Mouse (Mus musculus) frontal cortex, postnatal 10 days (tissue): ENCODE results near the gene Lhx2.

Experiments used
- DNase-seq, 2 experiments: peaks; one replicate each; pipeline ENCODE4 v3.0.0; 2022; ENCODE audit warnings: low spot score in 2 of 2, mixed read lengths in 1 of 2

The Lhx2 gene

DNA sequence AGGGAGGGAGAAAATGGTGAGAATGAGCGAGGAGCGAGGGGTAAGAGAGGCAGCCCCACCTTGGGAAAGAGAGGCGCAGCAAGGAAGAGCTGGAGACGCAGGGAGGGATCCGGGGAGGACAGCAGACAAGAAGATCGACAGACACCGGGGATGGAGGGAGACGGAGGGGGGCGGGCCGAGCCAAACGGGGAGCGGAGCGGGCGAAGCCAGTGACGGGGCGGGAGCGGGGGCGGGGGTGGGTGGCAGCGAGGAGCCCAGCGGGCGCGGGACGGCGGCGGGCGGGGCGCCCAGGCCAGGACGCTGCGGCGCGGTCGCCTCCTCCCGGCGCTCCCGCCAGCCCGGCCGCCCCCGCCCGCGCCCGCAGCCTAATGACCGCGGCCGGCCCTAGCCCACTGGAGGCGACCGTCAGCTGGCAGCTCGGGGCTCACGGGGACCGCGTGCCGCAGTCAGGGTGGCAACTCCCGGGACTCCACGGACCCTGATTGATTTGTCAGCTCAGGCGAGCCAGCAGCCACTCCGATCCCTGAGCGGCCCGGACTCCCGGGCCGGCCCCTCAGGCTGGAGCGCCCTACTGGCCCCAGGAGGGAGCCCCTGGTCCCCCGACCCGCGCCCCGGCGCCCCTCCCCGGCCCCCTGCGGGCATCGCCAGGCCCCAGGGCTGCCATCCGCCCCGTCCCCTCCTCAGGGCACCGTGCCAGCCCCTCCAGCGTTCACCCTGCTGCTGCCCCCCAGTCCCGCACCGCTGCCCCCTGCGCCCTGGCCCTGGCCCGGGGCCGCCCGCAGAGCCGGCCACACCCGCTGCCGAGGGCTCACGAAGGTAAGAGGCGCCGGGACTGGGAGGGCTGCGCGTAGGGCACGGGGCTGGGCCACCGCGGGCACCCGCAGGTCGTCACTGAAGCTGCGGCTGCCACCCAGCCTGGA lies at the start of gene Lhx2:
Lhx2 (plus strand) TSS at position 292 of the 920 bp plus-strand sequence.
- no peak for DNase-seq

DNA sequence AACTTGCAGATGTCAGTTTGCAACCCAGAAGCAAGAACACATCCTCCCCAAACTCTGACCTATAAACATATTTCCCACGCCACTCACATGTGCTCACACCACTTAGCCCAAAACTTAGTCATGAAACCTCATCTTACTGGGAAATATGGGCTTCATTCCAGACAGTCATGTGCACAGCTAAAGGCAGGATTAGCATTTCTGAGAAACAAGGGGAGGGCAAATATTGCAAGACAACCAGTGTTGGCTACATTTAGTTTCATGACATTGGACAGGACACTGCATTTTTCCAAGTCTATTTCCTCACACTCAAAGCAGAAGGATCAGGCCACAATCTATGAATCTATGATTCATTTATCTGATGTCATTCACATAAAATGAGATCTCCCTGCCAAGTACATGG lies 47.6 kb upstream of the Lhx2 start:
- no peak for DNase-seq

DNA sequence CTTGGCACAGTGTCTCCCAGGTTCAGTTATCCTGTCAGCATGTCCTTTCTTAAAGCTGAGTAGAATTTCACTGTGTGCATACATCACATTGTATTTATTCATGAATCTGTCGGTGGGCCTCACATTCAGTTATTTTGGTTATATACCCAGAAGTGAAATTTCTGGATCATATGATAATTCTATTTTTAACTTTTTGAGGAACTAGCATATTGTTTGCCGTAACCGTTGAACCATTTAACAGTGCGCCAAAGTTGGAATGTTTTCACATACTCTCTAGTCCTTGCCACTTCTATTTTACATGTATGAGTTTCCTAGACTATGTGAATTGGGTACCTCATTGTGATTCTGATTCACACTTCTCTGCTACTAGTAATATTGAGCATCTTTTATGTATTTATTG lies 43.1 kb upstream of the Lhx2 start:
- no peak for DNase-seq

DNA sequence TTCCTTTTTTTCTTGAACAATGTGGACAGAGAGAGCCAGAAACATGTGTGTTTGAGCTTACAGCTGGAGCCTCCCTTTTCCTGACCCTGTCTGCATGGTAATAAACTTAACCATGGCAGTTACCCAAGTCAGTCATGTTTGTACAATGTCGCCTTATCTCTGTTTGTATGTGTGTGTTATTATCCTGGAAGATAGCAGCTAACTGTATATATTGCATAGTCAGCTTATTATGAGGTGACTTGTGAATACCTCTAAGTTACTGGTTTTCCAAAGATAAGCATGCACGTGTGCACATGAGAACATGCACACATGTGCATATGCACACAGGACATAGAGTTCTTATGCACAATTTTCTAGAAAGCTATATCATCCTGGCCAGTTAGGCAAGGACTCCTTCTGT lies 38.1 kb upstream of the Lhx2 start:
- no peak for DNase-seq

DNA sequence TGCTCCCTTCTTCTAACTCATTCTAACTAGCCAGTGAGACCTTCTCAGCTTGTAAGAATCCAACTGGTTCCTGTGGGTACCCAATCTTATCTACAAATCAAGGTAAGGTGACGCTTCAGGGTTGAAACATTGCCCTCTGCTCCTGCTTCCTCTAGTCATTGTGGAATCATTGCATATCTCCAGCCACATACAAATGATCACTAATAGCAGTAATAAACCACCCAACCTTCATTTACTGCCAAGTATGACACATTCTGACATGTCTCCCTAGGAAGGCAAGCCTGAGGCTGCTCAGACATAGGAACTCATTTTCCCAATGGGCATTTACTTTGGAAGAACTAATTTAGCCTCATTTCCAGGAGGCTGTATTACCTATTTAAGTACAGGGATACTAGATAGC lies 33.9 kb upstream of the Lhx2 start:
- DNase-seq = no peak

DNA sequence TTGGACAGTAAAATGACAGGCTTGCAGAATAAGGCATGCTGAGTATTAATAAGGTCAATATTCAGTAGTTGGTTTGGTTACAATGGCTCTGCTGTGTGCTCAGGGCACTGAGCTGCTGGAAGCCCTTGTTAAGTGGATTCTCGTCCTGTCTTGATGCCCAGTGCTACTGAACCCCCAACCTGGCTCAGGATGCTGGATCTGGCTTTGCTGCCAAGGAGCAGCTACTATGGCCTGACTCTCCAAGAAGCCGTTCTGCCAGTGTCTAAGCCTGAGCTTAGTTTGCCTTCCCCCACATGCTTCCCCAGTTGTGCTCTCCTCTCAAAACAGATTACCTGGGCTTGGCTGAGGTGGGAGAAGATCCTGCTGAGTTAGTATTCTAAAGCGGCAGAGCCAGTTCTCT lies 26.2 kb upstream of the Lhx2 start:
- DNase-seq = no peak

DNA sequence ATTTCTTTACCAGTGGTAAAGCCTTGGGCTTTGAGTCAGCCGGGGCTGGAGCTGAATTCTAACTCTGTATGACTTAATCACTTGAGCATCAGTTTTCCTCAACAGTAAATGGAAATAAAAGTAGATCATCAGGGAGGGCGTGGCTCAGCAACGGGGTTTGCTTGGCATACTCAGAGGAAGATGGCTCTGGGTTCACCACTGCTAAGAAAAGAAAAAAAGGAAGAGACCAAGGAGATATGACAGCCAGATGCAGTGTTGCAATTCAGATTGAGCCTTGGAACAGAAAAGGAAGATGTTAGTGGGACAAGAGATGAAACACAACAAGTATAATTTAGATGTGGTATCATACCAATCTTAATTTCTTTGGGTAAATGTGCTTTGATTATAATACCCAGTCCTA lies 25.7 kb upstream of the Lhx2 start:
- no peak for DNase-seq

DNA sequence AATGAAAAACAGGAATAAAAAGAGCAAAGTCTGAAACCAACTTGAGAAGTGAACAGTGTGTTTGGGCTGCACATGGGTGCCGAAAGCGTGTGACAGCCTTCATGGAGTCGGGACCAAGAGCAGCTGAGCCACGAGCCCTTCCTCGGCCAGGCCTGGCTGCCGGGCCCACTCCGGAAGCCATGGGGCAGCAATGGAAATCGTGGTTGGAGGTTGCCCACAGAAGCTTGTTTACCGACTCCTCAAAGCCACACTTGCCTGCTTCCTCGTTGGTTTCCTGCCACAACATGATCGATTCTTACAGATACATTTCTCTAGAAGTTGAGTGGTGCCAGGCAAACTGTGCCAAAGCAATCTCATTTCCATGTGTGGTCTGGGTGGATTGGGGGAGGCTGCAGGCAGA lies 20.0 kb upstream of the Lhx2 start:
- DNase-seq = no peak

DNA sequence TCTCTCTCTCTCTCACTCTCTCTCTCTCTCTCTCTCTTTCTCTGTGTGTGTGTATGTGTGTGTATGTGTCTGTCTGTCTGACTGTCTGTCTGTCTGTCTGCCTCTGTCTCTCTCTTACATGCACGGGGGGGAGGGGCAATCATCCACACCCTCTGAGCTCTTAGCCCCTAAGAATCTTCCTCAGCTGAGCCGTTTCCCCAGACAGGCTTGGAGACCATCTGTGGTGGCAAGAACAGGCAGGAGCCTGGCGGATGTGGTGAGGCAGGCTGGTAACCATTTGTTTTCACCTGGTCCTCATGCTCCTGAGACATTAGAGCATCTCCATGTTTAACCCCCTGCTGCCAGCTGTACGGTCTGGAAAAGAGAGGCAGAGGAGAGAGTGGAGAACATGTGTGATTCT lies 18.2 kb upstream of the Lhx2 start:
- no peak for DNase-seq

DNA sequence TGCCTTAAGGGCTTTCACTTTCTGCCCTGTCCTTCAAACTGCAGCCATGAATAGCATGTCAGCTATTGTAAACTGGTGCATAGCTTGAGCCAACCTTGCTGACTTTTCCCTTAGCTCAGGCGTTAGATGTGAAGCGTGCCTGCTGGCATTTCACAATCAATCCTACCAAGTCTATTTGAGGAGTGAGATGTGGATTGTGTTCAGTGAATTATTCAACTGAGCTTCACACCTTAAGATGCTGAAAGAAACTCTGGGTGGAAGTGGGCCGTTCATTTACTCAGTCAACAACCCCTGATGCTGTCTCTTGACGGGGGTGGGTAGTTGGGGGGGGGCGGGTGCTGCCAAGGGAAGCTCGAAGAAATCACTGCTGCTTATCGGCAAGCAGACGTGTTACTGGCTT lies 15.7 kb upstream of the Lhx2 start:
- no peak for DNase-seq

DNA sequence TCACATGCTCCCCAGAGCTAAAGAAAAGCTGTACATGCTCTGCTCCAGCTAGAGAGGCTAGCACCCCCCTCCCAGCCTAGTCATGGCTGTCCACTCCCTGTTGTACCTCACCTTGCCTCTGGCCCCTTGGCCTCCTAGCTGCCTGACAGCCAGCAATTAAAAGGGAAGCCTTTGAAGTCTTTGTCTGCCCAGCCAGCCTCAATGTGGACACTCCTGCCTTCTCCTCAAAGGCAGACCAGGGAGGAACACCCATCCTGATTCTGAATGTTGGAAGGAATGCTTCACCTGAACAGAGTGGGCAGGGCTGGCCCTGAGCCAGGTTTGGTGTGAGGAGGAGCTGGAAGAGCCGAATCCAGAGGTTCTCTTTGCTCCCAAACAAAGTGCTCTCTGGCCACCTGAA lies 12.4 kb upstream of the Lhx2 start:
- no peak for DNase-seq

DNA sequence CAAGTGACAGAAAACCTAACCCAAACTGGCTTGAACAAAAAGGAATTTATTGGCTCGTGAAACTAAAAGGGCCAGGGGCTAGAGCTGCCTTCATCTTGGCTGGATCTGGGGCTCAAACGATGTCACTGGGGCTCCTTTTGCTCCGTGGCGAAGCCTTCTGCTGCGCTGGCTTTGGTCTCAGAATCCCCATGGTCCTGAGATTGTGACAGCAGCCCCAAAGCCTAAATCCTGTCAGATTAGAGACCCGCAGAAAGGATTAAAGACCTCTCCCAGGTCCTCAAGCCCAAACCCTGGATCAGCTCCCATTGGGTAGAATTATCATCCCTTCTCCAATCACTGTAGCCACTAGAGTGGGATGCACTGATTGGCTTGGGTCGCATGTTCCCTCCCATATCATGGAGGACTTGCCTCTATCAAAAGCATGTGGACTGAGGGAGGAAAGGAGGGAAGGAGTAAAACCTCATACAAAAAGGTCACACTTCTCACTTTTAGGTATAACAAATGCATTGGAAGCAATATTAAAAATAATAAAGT lies 5.4 kb upstream of the Lhx2 start:
- no peak for DNase-seq

DNA sequence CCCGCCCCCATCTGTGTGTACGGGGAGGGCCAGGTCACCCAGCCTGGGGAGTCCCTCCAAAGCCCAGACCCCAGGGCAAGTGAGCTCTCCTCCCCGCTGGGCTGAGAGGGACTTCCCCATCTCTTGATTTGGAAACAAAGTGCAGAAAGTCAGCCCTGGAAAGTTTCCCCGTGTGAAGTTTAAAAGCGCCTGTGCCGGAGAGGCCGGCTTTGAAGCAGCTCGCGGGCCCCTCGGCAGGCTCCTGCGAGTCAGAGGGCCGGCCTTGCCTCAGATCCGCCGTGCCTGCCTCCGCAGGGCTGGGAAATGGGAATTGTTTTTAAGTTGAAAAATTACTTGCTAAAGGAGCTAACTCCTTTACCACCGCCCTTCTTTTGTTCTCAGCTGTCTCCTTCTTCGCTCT lies 2.5 kb upstream of the Lhx2 start:
- DNase-seq = no peak

DNA sequence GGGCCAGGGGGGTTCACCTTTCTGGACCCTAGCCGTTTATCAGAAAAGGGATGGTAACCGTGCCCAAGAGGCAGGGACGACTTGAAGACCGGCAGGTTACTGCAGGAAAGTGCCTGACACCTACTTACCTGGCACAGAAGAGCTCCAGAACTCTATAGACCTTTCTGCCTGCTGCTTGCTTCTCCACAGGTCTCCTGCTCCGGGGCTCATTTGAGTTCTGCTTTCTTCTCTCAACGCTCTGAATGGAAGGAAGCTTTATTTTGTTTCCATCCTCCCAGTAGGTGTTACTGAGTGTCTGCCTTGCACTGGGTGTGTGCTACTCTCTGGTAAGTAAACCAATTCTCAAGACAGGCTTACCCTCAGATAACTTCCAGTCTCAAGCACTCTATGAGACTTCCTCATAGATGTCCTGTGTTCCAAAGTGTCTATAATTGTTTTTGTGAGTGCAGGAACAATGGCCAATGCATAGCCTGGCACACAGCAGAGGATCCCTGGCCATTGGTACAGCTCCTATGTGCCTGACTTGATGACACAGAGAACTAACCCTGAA lies 1.9 kb upstream of the Lhx2 start:
- no peak for DNase-seq

DNA sequence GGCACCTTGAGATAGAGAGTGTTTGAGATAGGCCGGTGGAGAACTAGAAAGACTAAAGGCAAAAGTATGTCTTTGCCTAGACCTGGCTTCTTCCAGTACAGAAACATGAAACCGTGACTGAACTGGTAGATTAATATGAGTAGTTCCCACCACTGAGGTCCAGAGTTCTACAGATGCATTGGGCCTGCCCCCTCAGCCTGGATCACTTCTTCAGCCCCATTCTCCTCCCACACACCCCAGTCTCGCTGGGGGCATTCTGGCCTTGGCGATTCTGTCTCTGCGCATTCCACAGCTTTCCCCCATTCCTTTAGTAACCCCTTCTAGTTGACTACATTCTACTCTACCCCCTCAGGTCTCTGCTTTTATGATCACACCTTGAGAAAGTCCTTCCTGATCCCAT lies 1.4 kb upstream of the Lhx2 start:
- no peak for DNase-seq

DNA sequence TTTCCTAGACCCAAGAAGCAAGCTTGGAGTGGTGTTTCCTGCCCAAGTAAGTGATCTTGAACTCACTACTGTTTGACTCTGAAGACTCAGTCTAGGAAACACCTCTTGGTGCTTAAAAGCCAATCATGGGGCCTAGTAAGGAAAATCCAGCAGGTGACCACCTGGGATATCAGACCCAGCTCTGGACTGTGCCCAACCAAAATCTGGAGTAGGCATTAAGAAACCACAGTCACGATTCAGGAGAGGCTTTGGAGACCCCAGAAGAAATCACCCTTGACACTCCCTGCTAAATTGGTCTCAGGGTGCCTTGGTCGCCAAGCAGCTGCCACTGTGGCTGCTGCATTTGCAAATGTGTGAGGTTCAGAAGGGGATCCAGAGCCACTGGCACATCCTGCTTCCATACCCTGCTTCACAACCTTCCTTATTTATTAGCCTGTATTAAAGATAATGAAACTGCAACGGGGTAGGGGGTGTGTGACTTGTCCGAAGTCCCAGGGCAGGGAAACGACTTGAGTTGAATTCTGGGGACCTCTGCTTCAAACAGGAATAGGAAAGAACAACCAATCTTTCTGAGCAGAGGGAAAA lies 641 bp upstream of the Lhx2 start:
- DNase-seq = no peak

DNA sequence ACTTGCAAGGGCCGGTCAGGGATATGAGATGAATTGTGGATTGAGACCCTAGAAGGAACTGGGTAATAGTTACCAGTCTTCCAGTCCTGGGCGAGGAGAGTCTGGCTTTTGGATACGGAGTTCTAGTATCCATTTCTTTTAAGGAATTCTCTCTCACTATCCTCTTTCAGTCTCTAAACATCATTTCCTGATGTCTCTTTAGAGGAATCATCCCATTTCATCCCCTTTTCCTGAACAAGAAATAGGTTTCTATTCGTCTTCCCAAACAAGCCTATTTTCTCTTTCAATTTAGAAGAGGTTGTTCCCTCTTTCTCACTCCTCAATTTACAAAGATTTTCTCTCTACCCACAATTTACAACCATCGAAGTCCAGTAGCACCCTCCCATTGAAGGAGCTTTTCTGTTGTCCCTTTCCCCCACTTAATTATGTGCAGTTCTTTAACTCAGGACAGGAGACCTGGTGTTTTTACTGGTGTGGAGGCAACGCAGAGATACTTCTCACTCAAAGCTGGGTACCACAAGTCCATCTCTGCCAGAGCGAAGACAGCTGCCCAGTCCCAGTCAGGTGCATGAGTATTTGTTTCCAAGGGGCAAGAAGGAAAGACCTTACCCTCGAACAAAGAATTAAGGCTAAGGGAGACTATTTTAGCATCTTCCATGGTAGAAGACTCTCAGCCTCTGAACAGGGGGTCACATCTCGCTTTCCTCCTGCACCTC lies 987 bp downstream of the Lhx2 start:
- DNase-seq = no peak

DNA sequence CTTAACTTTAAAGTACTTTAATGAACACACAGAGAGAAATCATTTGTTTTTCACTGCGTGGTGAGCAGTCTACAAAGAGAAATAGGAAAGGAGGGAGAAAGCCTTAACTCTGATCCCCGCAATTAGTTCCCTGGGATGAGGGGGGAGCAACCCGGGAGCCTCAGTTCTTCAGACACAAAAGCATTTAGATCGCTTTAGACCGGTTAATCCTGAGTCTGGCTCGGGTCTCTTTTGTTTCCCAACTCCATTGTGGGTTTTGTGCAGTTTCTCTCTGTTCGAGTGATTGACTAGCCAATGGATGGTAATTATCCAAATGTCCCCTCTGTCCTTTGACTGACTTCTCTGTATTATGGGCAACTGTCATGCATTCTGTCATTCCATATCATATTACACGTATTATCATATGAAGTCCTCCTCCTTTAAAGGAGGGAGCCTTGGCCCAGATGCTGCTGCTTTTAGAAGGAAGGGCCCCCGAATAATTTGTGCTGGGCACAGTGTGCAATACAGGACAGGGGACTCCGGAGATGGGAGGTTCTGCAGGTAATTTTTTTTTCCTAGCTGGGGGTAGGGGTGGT lies 1.6 kb downstream of the Lhx2 start:
- DNase-seq = no peak

DNA sequence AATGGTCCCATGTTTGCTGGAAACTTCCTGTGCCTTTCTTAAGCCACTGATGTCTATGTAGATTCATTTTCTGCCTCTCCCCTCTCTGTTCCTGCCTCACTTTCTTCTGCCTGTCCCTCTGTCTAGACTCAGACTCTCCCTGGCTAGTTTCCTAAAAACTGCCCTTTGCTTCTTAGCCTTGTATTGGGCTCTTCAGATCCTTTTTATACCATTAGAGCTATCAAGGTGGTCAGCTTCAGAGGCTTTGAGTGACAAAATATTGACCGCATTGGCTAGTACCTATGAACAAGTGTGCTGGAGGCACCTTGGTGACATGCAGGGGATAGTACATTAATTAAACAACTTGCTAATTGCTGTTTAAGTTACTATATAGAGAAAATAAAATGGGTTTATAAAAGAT lies 4.5 kb downstream of the Lhx2 start:
- no peak for DNase-seq

DNA sequence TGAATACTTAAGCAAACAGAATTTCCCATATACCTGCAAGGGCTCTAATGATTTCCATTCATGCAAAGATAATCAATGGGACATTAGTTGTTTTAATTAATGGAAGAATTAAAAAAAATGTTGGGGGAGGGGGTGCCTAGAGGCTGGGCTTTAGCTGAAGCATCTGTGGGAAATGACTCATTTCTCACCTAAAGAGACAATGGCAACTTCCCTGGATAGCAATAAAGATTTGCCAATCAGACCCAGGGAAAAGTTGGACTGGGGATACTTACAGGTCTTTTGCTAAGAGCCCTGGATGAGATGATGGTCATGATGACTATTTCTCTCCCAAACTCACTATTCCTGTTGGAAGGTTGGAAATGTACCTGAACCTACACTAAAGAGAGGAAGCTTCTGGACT lies 5.6 kb downstream of the Lhx2 start:
- DNase-seq = no peak

DNA sequence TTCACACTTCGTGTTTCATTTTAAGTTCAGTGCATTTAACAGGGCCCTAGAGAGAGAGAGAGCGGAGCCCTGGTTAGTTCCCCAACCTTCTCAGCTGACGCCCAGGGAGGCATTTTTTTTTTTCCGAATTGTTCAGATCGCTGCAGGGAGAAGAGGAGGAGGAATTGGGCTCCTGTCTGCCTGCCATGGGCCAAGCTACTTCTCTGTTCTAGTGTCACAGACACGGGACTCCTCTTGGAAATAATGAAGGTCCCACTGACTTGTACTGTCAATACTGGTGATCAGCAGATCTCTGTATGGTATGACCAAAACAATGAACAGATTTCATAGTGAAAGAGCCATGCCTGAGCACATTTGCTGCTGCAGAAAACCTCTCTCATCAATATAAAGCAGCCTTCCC lies 7.3 kb downstream of the Lhx2 start:
- no peak for DNase-seq
